Mouse (Mus musculus) erythroblast, embryonic 14.5 days (primary cell): ENCODE measurements around the gene Ccdc141. TPM values are rescaled to one million over a fixed set of nuclear protein-coding genes. Genes with fewer than 3 reads are reported as not detected.

ENCODE experiments used
- H3K27me3 ChIP-seq: 2 replicates; pipeline ENCODE4 v1.6.1; 2012; ENCODE audit warnings: inconsistent platforms; ENCODE audit not compliant: control insufficient read depth
- H3K36me3 ChIP-seq: 2 replicates; pipeline ENCODE4 v1.6.1; 2012; ENCODE audit warnings: mild to moderate bottlenecking, inconsistent platforms; ENCODE audit not compliant: control insufficient read depth
- H3K4me1 ChIP-seq: 2 replicates; pipeline ENCODE4 v1.6.1; 2012; ENCODE audit warnings: inconsistent platforms; ENCODE audit not compliant: control insufficient read depth
- H3K4me3 ChIP-seq: replicated peaks from 2 replicates; pipeline ENCODE3; 2012; ENCODE audit warnings: moderate library complexity, mild to moderate bottlenecking, inconsistent platforms
- H3K9me3 ChIP-seq: 2 replicates; pipeline ENCODE4 v1.6.1; 2012; ENCODE audit warnings: low read length, inconsistent platforms, mixed read lengths; ENCODE audit not compliant: control insufficient read depth
- GATA1 ChIP-seq: IDR thresholded peaks from 2 replicates; pipeline ENCODE4 v1.6.1; 2012; ENCODE audit warnings: low read length, inconsistent platforms, mixed read lengths
- TAL1 ChIP-seq: IDR thresholded peaks from 3 replicates; pipeline ENCODE4 v1.6.1; 2012; ENCODE audit warnings: low read length, inconsistent platforms, mixed read lengths
- polyA plus RNA-seq: library from polyadenylated mRNA; stranded (reverse); fragments of >175 nt; gene quantifications from 2 replicates; pipeline ENCODE4 v1.2.3, GENCODE M21; 2012

The Ccdc141 gene
- polyA plus RNA-seq, 1 experiment = 0.01 TPM

DNA sequence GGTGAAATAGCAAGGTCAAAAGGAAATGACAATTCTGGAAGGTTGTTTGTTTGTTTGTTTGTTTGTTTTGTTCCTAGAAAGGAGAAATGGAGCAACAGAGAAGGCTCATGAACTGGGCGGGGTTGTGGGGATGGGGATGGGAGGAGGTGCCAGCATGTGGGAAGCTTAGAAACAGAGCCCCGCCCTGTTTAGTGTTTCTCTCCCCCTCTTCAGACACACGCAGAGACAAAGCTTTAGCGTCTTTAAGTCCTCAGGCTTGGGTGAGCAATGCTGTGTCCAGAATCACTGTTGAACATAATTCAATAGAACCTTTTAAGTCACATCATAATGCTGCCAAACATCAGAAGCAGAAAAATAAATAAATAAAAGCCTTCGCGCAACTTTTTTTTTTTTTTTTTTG, 96.1 kb downstream of the Ccdc141 start:
- H3K4me3 ChIP-seq = no peak overlapping the region
- TF ChIP-seq GATA1 (no peak), TAL1 (no peak)
- H3K36me3 ChIP-seq = no peaks in the 10 kb centered on the region
- no peaks in the 10 kb centered on the region for H3K9me3 ChIP-seq
- H3K4me1 ChIP-seq = no peaks in the 10 kb centered on the region
- H3K27me3 ChIP-seq = no peaks in the 10 kb centered on the region

GRCm38 (mm10) chr2:77073930-77074329, 96.5 kb downstream of the Ccdc141 start:
- Histone ChIP-seq H3K4me1 (no peaks in the 10 kb centered on the region), H3K9me3 (no peaks in the 10 kb centered on the region), H3K36me3 (no peaks in the 10 kb centered on the region), H3K27me3 (no peaks in the 10 kb centered on the region), H3K4me3 (no peak overlapping the region)
- TF ChIP-seq GATA1 (no peak), TAL1 (no peak)

GRCm38 (mm10) chr2:77065294-77065693, 105.1 kb downstream of the Ccdc141 start:
- Histone ChIP-seq H3K36me3 (no peaks in the 10 kb centered on the region), H3K4me3 (no peak overlapping the region), H3K4me1 (no peaks in the 10 kb centered on the region), H3K9me3 (no peaks in the 10 kb centered on the region), H3K27me3 (no peaks in the 10 kb centered on the region)
- TF ChIP-seq TAL1 (no peak), GATA1 (no peak)

DNA sequence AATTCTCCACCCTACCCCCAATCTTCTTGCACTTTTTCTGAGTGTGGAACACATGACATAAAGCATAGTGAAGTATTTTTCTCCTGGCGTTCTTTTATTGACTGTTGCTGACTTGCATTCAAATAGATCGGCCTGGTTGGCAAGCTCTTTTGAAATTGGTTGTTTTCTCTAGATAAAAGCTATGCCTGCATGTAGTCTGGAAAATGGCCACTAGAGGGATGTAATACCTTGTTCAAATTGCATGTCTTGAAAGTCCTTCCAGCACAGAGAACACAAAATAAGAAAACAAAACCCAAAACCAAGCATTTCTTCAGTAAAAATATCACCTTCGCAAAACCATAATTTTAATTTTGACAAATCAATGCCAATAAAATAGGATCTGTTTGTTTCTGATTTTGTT, 108.6 kb downstream of the Ccdc141 start:
- Histone ChIP-seq H3K4me1 (no peaks in the 10 kb centered on the region), H3K27me3 (no peaks in the 10 kb centered on the region), H3K36me3 (no peaks in the 10 kb centered on the region), H3K4me3 (no peak overlapping the region), H3K9me3 (no peaks in the 10 kb centered on the region)
- TF ChIP-seq GATA1 = no peak

- Histone ChIP-seq H3K4me1 (no peaks in the 10 kb centered on the region), H3K9me3 (no peaks in the 10 kb centered on the region), H3K4me3 (no peak overlapping the region), H3K27me3 (no peaks in the 10 kb centered on the region), H3K36me3 (no peaks in the 10 kb centered on the region)
- no peak for TF ChIP-seq GATA1
- TF ChIP-seq TAL1 = no peak
These were observed 110.8 kb downstream of the Ccdc141 start for GRCm38 (mm10) chr2:77059596-77059995.

DNA sequence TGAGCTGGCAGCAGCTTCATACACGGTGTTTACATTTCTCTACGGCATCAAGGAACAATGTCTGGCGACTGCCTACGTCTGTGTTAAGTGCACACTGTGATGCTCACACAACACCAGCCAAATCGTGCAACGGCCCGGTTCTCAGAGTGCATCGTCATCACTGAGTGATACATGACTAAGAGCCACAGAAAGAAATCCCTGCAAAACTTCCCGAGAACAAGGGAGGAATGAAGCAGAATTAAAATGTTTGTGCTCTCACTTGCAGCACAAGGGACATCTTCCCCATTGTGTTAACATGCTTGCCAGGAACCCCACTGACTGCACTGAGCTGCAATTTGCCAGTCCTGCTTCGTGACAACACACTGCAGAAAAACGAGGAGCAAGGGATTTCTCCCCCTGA, 114.1 kb downstream of the Ccdc141 start:
- H3K4me3 ChIP-seq = no peak overlapping the region
- TF ChIP-seq GATA1 = no peak
- no peak for TF ChIP-seq TAL1
- H3K27me3 ChIP-seq = no peaks in the 10 kb centered on the region
- no peaks in the 10 kb centered on the region for H3K36me3 ChIP-seq
- no peaks in the 10 kb centered on the region for H3K4me1 ChIP-seq
- no peaks in the 10 kb centered on the region for H3K9me3 ChIP-seq

DNA sequence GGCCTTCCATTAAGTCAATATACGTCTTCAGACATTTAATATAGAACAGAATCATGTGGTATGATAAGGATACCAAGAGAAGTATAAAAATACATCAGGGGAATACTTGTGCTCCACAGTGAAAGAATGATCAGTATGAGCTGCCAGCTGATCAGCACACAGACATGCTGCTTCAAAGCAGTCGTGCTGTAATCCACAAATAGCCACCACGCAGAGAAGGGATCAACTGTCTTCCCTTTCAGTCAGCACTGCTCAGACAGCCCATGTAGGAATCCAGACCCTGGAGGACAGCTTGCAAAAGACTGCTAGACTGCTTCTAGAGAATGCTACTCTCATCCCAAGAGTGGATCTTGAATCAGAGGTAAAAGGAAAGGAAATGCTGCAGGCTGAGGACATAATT, 127.5 kb downstream of the Ccdc141 start:
- H3K9me3 ChIP-seq = no peaks in the 10 kb centered on the region
- H3K4me3 ChIP-seq = no peak overlapping the region
- no peaks in the 10 kb centered on the region for H3K27me3 ChIP-seq
- TF ChIP-seq GATA1 (no peak), TAL1 (no peak)
- H3K36me3 ChIP-seq = no peaks in the 10 kb centered on the region
- H3K4me1 ChIP-seq = no peaks in the 10 kb centered on the region

- H3K4me1 ChIP-seq = no peaks in the 10 kb centered on the region
- H3K36me3 ChIP-seq = no peaks in the 10 kb centered on the region
- no peaks in the 10 kb centered on the region for H3K9me3 ChIP-seq
- H3K4me3 ChIP-seq = no peak overlapping the region
- TF ChIP-seq TAL1 (no peak), GATA1 (no peak)
- no peaks in the 10 kb centered on the region for H3K27me3 ChIP-seq
These were observed 130.8 kb downstream of the Ccdc141 start for GRCm38 (mm10) chr2:77039683-77040082.

DNA sequence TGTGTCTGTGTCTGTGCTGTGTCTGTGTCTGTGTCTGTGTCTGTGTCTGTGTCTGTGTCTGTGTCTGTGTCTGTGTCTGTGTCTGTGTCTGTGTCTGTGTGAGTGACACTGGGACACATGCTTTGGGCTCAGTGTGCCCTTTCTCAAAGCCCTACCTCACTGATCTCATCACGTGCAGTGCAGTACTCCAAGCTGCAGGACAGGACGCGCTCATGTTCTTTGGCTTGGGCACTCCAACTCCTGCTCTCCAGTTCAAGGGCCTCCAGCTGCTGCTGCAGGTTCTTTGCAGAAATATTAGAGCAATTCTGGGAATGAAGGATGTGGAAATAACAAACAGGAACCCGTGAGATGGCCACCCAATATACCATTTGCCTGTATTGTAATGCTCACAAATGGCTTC, 131.2 kb downstream of the Ccdc141 start:
- Histone ChIP-seq H3K9me3 (no peaks in the 10 kb centered on the region), H3K27me3 (no peaks in the 10 kb centered on the region), H3K4me3 (no peak overlapping the region), H3K4me1 (no peaks in the 10 kb centered on the region), H3K36me3 (no peaks in the 10 kb centered on the region)
- TF ChIP-seq TAL1 (no peak), GATA1 (no peak)

DNA sequence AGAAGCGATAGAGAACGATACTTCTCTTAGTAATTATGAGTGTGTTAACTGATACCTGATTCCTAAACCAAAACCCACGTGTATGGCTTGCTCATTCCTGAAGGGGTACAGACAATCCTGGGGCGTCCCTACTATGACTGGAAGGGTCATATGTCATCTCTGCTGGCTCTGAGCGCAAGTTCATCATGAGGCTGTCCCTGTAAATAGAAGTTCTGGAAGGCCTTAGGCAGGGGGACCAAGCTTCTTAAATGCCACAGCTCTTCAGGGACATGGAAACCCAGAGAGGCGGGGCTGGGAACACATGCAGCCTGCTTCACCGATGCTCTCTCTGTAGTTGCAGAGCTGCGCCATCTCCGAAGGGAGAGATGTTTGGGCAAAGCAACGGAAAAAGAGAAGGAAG, 133.2 kb downstream of the Ccdc141 start:
- H3K36me3 ChIP-seq = no peaks in the 10 kb centered on the region
- H3K4me1 ChIP-seq = no peaks in the 10 kb centered on the region
- no peaks in the 10 kb centered on the region for H3K9me3 ChIP-seq
- H3K27me3 ChIP-seq = no peaks in the 10 kb centered on the region
- H3K4me3 ChIP-seq = no peak overlapping the region
- no peak for TF ChIP-seq GATA1
- no peak for TF ChIP-seq TAL1

GRCm38 (mm10) chr2:77034112-77034511, 136.3 kb downstream of the Ccdc141 start:
- Histone ChIP-seq H3K27me3 (no peaks in the 10 kb centered on the region), H3K36me3 (no peaks in the 10 kb centered on the region), H3K4me3 (no peak overlapping the region), H3K4me1 (no peaks in the 10 kb centered on the region), H3K9me3 (no peaks in the 10 kb centered on the region)
- TF ChIP-seq TAL1 (no peak), GATA1 (no peak)
